Mouse (Mus musculus): ENCODE measurements around the gene Fbrs.

GRCm38 (mm10) chr7:127515846-127516245, 36.8 kb downstream of the Fbrs start:
- TF ChIP-seq MAFK (IDR thresholded peaks at IDR 0.05; ENCODE audit: insufficient read depth, low read depth, low read length) (no peak), HCFC1 (IDR thresholded peaks at IDR 0.05; ENCODE audit: borderline replicate concordance, insufficient read depth, low read length) (no peak)
